Mouse (Mus musculus) embryonic facial prominence, embryonic 15.5 days (tissue): Measurements from ENCODE around the gene Fam19a2. TPM values are rescaled to one million over a fixed set of nuclear protein-coding genes. Genes with fewer than 3 reads are reported as not detected.

Experiments used
- ATAC-seq: fragments of 200-750 bp; cut with Nextera tagmentation; 2 replicates; pipeline ENCODE4 v1.8.0; 2017; ENCODE audit warnings: low read depth, moderate TSS enrichment; ENCODE audit not compliant: insufficient number of reproducible peaks, low FRiP score, low TSS enrichment
- H3K27ac ChIP-seq: fragments of 300-500 bp; sonication (generic); replicated peaks from 2 replicates; pipeline ENCODE4 v1.5.1; 2015; ENCODE audit warnings: mild to moderate bottlenecking, inconsistent platforms
- H3K27me3 ChIP-seq: fragments of 300-500 bp; sonication (generic); 2 replicates; pipeline ENCODE4 v1.6.1; 2015; ENCODE audit warnings: inconsistent platforms
- H3K36me3 ChIP-seq: fragments of 300-500 bp; sonication (generic); 2 replicates; pipeline ENCODE4 v1.6.1; 2015; ENCODE audit warnings: mild to moderate bottlenecking, inconsistent platforms
- H3K4me1 ChIP-seq: fragments of 300-500 bp; sonication (generic); 2 replicates; pipeline ENCODE4 v1.6.1; 2015; ENCODE audit warnings: inconsistent platforms
- H3K4me2 ChIP-seq: fragments of 300-500 bp; sonication (generic); replicated peaks from 2 replicates; pipeline ENCODE4 v1.6.1; 2015; ENCODE audit warnings: mild to moderate bottlenecking, inconsistent platforms
- H3K4me3 ChIP-seq: fragments of 300-500 bp; sonication (generic); replicated peaks from 2 replicates; pipeline ENCODE4 v1.5.1; 2015; ENCODE audit warnings: mild to moderate bottlenecking, inconsistent platforms
- H3K9ac ChIP-seq: fragments of 300-500 bp; sonication (generic); 2 replicates; pipeline ENCODE4 v1.6.1; 2015; ENCODE audit warnings: inconsistent platforms
- H3K9me3 ChIP-seq: fragments of 300-500 bp; sonication (generic); replicated peaks from 2 replicates; pipeline ENCODE4 v1.6.1; 2016; ENCODE audit warnings: inconsistent platforms
- WGBS: fragments of 180-500 bp; shearing (Covaris S2); methylation state at CpG from one replicate; pipeline ENCODE4 v1.1.7; 2015; 5-methylcytosine and 5-hydroxymethylcytosine counted together
- polyA plus RNA-seq: library from polyadenylated mRNA; unstranded; fragments of >200 nt; fragmentation: Nextera tagmentation; extraction: Ambion mirVana; gene quantifications from 2 replicates; pipeline ENCODE4 v1.2.1, GENCODE M21; 2015

Fam19a2 gene
- polyA plus RNA-seq, 1 experiment from 2014 or later = 4.1 TPM

- H3K27ac ChIP-seq = no peak overlapping the region
- no peaks in the 10 kb centered on the region for H3K27me3 ChIP-seq
- H3K9ac ChIP-seq = no peak overlapping the region
- no peaks in the 10 kb centered on the region for H3K36me3 ChIP-seq
- no peak overlapping the region for H3K4me2 ChIP-seq
- no peaks in the 10 kb centered on the region for H3K4me1 ChIP-seq
- ATAC-seq = no peak
- 42% methylated on average over 6 of the region's 6 CpGs for WGBS
- H3K9me3 ChIP-seq = no peaks in the 10 kb centered on the region
- no peak overlapping the region for H3K4me3 ChIP-seq
These were observed 488.0 kb downstream of the Fam19a2 start for GRCm38 (mm10) chr10:123751676-123752280.

GRCm38 (mm10) chr10:123752755-123753154 is 489.0 kb downstream of the Fam19a2 start:
- WGBS = 58% methylated on average over 3 of the region's 3 CpGs
- Histone ChIP-seq H3K27me3 (no peaks in the 10 kb centered on the region), H3K36me3 (no peaks in the 10 kb centered on the region), H3K9me3 (no peaks in the 10 kb centered on the region), H3K4me2 (no peak overlapping the region), H3K27ac (no peak overlapping the region), H3K4me1 (no peaks in the 10 kb centered on the region), H3K4me3 (no peak overlapping the region), H3K9ac (no peak overlapping the region)
- no peak for ATAC-seq

- Histone ChIP-seq H3K9ac (no peak overlapping the region), H3K27ac (no peak overlapping the region), H3K9me3 (no peaks in the 10 kb centered on the region), H3K4me3 (no peak overlapping the region), H3K4me2 (no peak overlapping the region), H3K36me3 (no peaks in the 10 kb centered on the region), H3K27me3 (no peaks in the 10 kb centered on the region), H3K4me1 (no peaks in the 10 kb centered on the region)
- 79% methylated on average over 4 of the region's 4 CpGs for WGBS
- ATAC-seq = no peak
These were observed 490.2 kb downstream of the Fam19a2 start for GRCm38 (mm10) chr10:123753996-123754395.

GRCm38 (mm10) chr10:123789374-123789773 is 525.6 kb downstream of the Fam19a2 start:
- 86% methylated on average over 2 of the region's 2 CpGs for WGBS
- Histone ChIP-seq H3K9ac (no peak overlapping the region), H3K4me2 (no peak overlapping the region), H3K4me3 (no peak overlapping the region), H3K36me3 (no peaks in the 10 kb centered on the region), H3K27ac (no peak overlapping the region), H3K4me1 (no peaks in the 10 kb centered on the region), H3K27me3 (no peaks in the 10 kb centered on the region), H3K9me3 (no peaks in the 10 kb centered on the region)
- no peak for ATAC-seq

Other genes with a start within 250 kb of the Fam19a2 start
- gene Mon2, start 187.5 kb upstream of the Fam19a2 start, polyA plus RNA-seq = 32.2 and 35.3 TPM in 2 replicates
- 53.9 and 60.5 TPM in 2 replicates for gene Usp15, start 67.0 kb upstream of the Fam19a2 start, polyA plus RNA-seq